22 mouse cellular contexts compared by ENCODE assay signal in genomic region chr4:131132781-131133180, GRCm38 (mm10).
DNase-seq lines count a peak whose midpoint lies in the region; ATAC-seq lines count a peak whose summit lies in the region.
"Had no signal": no experiment of that assay in that cellular context is flagged by ENCODE, and none has a peak within 500 bp of the region (broad histone marks: within the 10 kb centered on the region; RNA-seq: fewer than 3 reads in every experiment).

No protein-coding gene starts in this region.

- ATAC-seq in cerebellum, adult (ENCODE audit: insufficient number of reproducible peaks, low FRiP score, low TSS enrichment): no peak
- ATAC-seq: forebrain, embryonic 15.5 days; Patski had no signal

- intact Hi-C loops in left cerebral cortex, postnatal 4 days (cut with DNase I): no loop called here

- DNase-seq in left cerebral cortex, adult 18-20 months (ENCODE audit: low spot score in 2 of 2): peak; percentile 31 to 33
- DNase-seq in left cerebral cortex, postnatal 4 days: no peak
- DNase-seq in right cerebral cortex, adult 2 months (ENCODE audit: low spot score in 2 of 2): peak; percentile 25
- DNase-seq in right cerebral cortex, postnatal 10 days (ENCODE audit: low spot score in 2 of 2): no peak
- peak; percentile 13 for DNase-seq in right cerebral cortex, postnatal 14 days
- DNase-seq in layer of hippocampus, postnatal 10 days (ENCODE audit: low spot score in 2 of 2): no peak
- DNase-seq: adrenal gland, postnatal 36 days; B cell, adult 2 months; cerebellum, adult 11-12 months; cerebellum, postnatal 10 days; heart, postnatal 36 days; kidney, adult 8-10 months; kidney, postnatal 10 days; layer of hippocampus, postnatal 36 days; liver, embryonic 13.5 days; lung, adult 2 months; lung, postnatal 14 days; retina, postnatal 1 day; thymus, postnatal 14 days had no signal

Comparison
In these comparisons a context has a peak if more than half of its experiments do, and no peak if none do; other contexts are left out.
1. DNase-seq: peak in left cerebral cortex, adult 18-20 months (2 of 2), right cerebral cortex, adult 2 months (2 of 2) and right cerebral cortex, postnatal 14 days (single experiment); none in left cerebral cortex, postnatal 4 days (single experiment), right cerebral cortex, postnatal 10 days (0 of 2) and layer of hippocampus, postnatal 10 days (0 of 2).